Mouse (Mus musculus): ENCODE results near the gene Nfkb1.

Nfkb1 gene

GRCm38 (mm10) chr3:135667084-135667483 is 24.3 kb downstream of the Nfkb1 start:
- DNase-seq = no peak

- no peak for DNase-seq
Measured at GRCm38 (mm10) chr3:135665777-135666259, 25.5 kb downstream of the Nfkb1 start.

- DNase-seq = no peak
Measured at GRCm38 (mm10) chr3:135662139-135662864, 29.0 kb downstream of the Nfkb1 start.

- no peak for DNase-seq
Measured at GRCm38 (mm10) chr3:135661707-135662106, 29.6 kb downstream of the Nfkb1 start.

- DNase-seq = no peak
Measured at GRCm38 (mm10) chr3:135658540-135659097, 32.7 kb downstream of the Nfkb1 start.

- DNase-seq = no peak
Measured at GRCm38 (mm10) chr3:135656156-135656555, 35.2 kb downstream of the Nfkb1 start.

- DNase-seq = no peak
Measured at GRCm38 (mm10) chr3:135650773-135651555, 40.4 kb downstream of the Nfkb1 start.

- no peak for DNase-seq
Measured at GRCm38 (mm10) chr3:135649809-135650208, 41.5 kb downstream of the Nfkb1 start.

GRCm38 (mm10) chr3:135648501-135648900 is 42.8 kb downstream of the Nfkb1 start:
- no peak for DNase-seq

- DNase-seq = no peak
Measured at GRCm38 (mm10) chr3:135646622-135647021, 44.7 kb downstream of the Nfkb1 start.

GRCm38 (mm10) chr3:135644971-135645370 is 46.4 kb downstream of the Nfkb1 start:
- no peak for DNase-seq

GRCm38 (mm10) chr3:135641623-135641915 is 49.8 kb downstream of the Nfkb1 start:
- DNase-seq = no peak

- DNase-seq = no peak
Measured at GRCm38 (mm10) chr3:135640856-135641622, 50.3 kb downstream of the Nfkb1 start.

- no peak for DNase-seq
Measured at GRCm38 (mm10) chr3:135640203-135640602, 51.1 kb downstream of the Nfkb1 start.

GRCm38 (mm10) chr3:135637592-135637991 is 53.8 kb downstream of the Nfkb1 start:
- no peak for DNase-seq

GRCm38 (mm10) chr3:135636454-135636853 is 54.9 kb downstream of the Nfkb1 start:
- DNase-seq = no peak

GRCm38 (mm10) chr3:135635646-135636434 is 55.5 kb downstream of the Nfkb1 start:
- no peak for DNase-seq

- DNase-seq = no peak
Measured at GRCm38 (mm10) chr3:135635030-135635429, 56.3 kb downstream of the Nfkb1 start.

- no peak for DNase-seq
Measured at GRCm38 (mm10) chr3:135634275-135634674, 57.1 kb downstream of the Nfkb1 start.

GRCm38 (mm10) chr3:135631856-135632255 is 59.5 kb downstream of the Nfkb1 start:
- DNase-seq = no peak

- DNase-seq = peak; percentile 24
Measured at GRCm38 (mm10) chr3:135631096-135631457, 60.3 kb downstream of the Nfkb1 start.

- peak; percentile 7 for DNase-seq
Measured at GRCm38 (mm10) chr3:135630430-135631095, 60.8 kb downstream of the Nfkb1 start.
